Mouse (Mus musculus): ENCODE data around the gene Cav1. TPM values are rescaled to one million over a fixed set of nuclear protein-coding genes. Genes with fewer than 3 reads are reported as not detected.

Gene Cav1
- total RNA-seq (2022): 100 to 1,000 TPM in 1 of 4 experiments, 10 to 100 TPM in 3; 58.0 to 113 (median 69.8) TPM

- DNase-seq (ENCODE audit: low spot score in 2 of 2): peak; percentile 42 to 66
Measured at GRCm38 (mm10) chr6:17305954-17306601, at the start of gene Cav1. Gene Cav1, plus strand, starts transcription at chr6:17306335.

- no peak for DNase-seq (ENCODE audit: low spot score in 2 of 2)
Measured at GRCm38 (mm10) chr6:17258142-17258541, 48.0 kb upstream of the Cav1 start.

GRCm38 (mm10) chr6:17258911-17259310 is 47.2 kb upstream of the Cav1 start:
- DNase-seq (ENCODE audit: low spot score in 2 of 2): no peak

DNA sequence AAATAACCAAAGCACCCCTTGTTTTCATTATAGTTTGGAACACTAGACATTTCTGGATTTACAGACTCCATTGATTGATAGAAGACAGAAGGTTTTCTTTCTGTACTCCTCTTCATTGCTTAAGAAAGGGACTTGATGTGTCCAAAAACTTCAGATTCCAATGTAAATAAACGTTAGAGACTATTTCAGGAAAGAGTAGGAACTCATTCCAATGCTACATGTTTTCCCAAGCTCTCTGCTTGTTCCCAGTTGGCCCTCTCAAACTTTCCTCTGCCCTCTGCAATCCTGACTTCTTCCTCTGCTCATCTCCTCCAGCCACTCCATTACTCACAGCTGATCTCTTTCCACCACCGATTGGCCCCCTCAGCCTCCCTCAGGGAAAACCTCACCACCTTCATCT is 43.3 kb upstream of the Cav1 start:
- DNase-seq (ENCODE audit: low spot score in 2 of 2): no peak

DNA sequence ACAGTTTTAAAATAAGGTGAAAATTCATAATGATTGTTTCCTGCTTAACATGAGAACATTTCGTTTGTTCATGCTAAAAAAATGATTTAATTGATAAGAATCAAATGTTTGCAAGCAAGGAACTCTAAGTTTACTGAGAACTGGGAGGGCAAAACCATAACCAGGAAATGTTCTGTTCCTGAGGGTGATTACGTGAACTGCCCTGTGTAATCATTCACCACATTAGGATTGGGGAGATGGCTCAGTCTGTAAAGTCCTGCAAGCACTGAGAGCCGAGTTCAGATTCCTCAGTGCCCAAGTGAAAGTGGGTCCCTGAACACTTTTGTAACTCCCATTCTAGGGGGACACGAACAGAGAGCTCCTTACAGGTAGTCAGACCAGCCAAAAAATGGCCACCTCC is 41.1 kb upstream of the Cav1 start:
- DNase-seq (ENCODE audit: low spot score in 2 of 2): no peak

DNA sequence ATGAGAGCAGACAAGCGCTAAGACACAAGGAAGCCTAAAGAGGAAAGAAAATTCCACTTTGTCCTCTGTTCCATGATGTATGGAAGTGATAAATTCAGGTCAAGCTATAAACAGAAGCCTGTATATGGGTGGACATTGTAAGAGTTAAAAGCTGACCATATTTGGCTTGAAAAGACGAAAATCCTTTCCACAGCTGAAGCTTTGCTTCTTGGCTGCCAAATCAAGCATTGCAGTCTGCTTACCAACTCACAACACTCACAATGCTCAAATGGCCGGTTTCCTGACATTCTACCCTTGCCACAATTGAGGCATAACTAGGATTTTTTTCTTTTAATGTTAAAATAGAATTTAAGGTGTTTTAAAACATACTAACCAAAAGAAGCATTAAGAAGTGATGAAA is 39.7 kb upstream of the Cav1 start:
- DNase-seq (ENCODE audit: low spot score in 2 of 2): no peak

DNA sequence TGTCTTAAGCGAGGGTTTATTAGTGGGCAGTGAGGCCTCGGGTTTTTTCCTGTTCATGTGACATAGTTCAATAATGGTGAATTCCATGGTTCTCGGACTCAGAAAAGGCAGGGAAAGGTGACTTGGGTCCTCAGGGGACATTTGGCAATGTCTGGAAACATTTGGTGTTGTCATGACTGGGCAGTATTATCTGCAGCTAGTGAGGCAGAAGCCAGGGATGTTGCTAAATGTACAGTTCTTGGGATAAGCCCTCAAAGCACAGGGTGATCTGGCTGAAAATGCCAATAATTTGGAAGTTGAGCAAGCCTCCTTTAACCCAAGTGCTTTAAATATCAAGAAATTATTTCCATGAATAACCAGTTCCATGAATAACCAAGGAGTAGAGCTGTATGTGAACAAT is 27.8 kb upstream of the Cav1 start:
- no peak for DNase-seq (ENCODE audit: low spot score in 2 of 2)

DNA sequence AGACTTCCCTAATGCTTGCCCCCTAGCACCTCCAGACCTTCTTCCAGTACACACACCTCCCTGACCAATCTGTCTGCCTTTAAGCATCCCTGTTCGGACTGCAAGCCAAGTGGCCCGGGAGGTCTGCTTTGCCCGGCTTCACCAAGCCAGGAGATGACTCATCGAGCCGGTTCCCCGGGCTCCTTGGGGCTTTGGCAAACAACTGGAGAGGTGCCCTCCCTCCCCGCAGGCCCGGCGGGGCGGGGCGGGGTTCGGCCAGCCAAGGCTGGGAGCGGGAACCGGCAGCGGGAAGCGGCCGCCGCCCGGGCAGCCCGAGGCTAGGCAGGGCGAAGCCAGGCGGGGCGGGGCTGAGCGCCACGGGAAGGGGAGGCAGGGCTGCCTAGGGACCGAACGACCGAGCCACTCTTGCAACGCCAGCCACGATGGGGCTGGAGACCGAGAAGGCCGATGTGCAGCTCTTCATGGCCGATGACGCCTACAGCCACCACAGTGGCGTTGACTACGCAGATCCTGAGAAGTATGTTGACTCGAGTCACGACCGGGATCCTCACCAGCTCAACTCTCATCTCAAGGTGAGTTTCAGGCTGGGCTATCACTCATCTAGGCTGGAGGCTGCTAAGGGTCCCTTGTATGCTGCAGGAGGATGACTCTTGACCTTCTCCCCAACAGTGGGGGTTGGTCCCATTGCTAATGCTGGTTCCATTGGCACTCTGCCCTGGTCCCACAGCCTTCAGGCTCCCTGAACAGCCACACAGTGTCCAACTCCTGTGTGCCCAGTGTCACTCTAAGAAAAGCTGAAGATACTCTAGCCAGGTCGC is 25.0 kb upstream of the Cav1 start, which contains the start of gene Cav2:
TSS of gene Cav2 (plus strand) at position 247 of the 818 bp plus-strand sequence.
- peak; percentile 74 to 83 for DNase-seq (ENCODE audit: low spot score in 2 of 2)

- no peak for DNase-seq (ENCODE audit: low spot score in 2 of 2)
Measured at GRCm38 (mm10) chr6:17281757-17282092, 24.4 kb upstream of the Cav1 start.

GRCm38 (mm10) chr6:17282159-17282558 is 24.0 kb upstream of the Cav1 start:
- peak; percentile 5 to 15 for DNase-seq (ENCODE audit: low spot score in 2 of 2)

GRCm38 (mm10) chr6:17283834-17284233 is 22.3 kb upstream of the Cav1 start:
- DNase-seq (ENCODE audit: low spot score in 2 of 2): no peak

DNA sequence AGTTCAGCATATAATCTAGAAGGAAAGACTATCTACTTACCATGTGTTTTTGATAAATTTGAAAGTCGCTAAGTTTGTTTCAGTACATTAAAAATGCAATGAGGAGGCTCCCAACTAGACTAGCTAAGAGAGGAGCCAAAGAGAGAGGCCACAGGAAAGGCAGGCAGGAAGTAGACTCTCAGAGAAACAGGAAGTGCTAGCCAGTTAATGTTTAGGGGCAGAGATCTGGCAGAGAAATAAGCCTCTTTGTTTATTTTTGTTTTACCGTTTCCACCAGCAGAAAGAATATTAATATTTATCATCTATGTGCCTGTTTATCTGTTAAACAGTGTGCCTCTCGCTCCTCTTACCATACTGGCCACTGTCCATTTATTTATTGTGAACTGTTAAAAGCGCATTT is 19.8 kb upstream of the Cav1 start:
- no peak for DNase-seq (ENCODE audit: low spot score in 2 of 2)

- no peak for DNase-seq (ENCODE audit: low spot score in 2 of 2)
Measured at GRCm38 (mm10) chr6:17295116-17295515, 11.0 kb upstream of the Cav1 start.

GRCm38 (mm10) chr6:17306602-17307325 is 629 bp downstream of the Cav1 start:
- DNase-seq (ENCODE audit: low spot score in 2 of 2): peak; percentile 7 to 9

DNA sequence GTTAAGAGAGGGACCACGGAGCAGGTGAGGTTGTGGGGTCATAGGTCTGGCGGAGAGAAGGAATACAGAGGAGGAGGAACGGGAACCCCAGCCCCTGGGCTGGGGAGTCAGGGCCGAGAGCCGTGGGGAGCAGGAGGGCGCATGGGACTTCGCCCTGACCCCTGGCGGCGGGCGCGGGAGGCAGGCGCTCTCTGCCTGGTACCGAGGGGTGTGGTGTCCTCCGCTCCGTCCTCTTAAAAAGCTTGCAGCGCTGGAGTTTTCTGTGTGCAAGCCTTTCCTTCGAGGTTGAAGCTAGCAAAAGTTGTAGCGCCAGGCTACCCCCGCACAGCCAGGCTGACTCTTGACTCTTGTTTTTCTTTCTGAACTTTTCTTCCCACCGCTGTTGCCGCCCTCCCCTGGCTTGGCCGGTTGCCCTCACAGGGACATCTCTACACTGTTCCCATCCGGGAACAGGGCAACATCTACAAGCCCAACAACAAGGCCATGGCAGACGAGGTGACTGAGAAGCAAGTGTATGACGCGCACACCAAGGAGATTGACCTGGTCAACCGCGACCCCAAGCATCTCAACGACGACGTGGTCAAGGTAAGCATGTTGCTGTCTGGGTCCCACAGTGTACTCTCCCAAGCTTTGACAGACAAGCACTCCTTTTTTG is 1.5 kb downstream of the Cav1 start:
- DNase-seq (ENCODE audit: low spot score in 2 of 2): peak; percentile 56 to 69

DNA sequence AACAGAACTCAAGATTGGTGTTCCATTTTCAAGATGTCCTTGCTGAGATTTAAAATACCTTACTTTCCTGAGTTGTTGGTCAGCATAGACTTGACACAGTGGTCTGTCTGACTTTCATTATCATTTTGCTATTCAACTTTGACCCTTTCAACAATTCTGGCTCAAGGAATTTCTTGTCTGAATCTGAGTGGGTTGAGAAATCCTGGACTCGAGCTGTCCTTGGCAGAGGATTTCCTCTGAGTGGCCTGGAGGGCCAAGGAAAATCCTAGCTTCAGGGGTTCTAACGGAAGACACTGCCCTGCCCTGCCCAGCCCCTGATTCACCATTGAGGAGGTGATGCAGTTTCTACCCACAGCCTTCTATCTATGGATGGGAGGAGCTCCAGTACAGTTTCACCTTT is 2.5 kb downstream of the Cav1 start:
- peak; percentile 18 to 21 for DNase-seq (ENCODE audit: low spot score in 2 of 2)

- peak; percentile 11 to 13 for DNase-seq (ENCODE audit: low spot score in 2 of 2)
Measured at GRCm38 (mm10) chr6:17309260-17309659, 3.1 kb downstream of the Cav1 start.

GRCm38 (mm10) chr6:17314241-17314640 is 8.1 kb downstream of the Cav1 start:
- DNase-seq (ENCODE audit: low spot score in 2 of 2): no peak

DNA sequence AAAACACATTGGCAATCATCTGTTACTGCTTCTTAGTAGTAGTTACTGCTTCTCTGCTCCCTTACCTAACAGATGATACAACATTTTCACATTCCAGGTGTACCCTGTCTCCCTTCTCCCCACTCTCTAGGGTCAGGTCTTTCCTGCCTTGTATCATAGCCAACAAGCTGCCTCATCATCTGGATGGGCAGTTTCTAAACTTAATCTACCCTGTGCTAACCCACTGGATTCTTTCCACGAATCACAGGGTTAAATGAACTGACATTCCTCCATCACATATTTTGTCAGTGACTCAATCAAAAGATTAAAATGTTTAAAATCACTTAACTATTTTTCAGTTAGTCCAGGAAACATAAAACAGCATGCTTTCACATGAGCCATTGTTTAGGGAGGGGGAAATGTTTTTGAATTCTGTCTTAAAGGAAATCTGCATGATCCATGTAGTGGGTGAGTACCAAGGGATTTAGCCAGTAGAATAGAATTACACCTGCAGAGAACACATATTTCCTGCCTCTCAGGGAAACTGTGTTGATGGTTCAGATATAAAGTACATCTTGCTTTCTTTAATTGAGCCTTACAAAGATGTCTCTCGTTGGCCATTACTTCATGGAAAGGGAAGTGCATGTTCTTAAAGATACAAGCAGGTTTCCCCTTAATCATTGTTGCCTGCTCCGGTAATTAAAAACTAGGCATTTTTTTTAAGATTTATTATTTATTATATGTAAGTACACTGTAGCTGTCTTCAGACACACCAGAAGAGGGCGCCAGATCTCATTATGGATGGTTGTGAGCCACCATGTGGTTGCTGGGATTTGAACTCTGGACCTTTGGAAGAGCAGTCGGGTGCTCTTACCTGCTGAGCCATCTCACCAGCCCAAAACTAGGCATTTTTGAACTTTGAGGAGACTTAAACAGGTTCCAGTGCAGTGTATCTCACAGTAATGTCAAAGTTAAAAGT is 8.8 kb downstream of the Cav1 start:
- DNase-seq (ENCODE audit: low spot score in 2 of 2): no peak

Data from gastrocnemius, adult 8-10 months (tissue).